Mouse (Mus musculus) cerebellum, postnatal 25 days (tissue): Measurements from ENCODE around the gene Kcnc3.

Experiments
- DNase-seq, 2 experiments: peaks; one replicate each; pipeline ENCODE4 v3.0.0; 2021; ENCODE audit warnings: mixed read lengths in 2 of 2

Kcnc3 gene

GRCm38 (mm10) chr7:44628402-44629034, 38.1 kb downstream of the Kcnc3 start:
- peak in 1 of 2 experiments; percentile 43 for DNase-seq

GRCm38 (mm10) chr7:44630437-44630836, 40.0 kb downstream of the Kcnc3 start:
- DNase-seq = no peak

- no peak for DNase-seq
Observed at GRCm38 (mm10) chr7:44632676-44633075, 42.2 kb downstream of the Kcnc3 start.

- peak; percentile 40 to 74 for DNase-seq
Observed at GRCm38 (mm10) chr7:44633407-44633806, 42.9 kb downstream of the Kcnc3 start.

GRCm38 (mm10) chr7:44636684-44637083, 46.2 kb downstream of the Kcnc3 start:
- no peak for DNase-seq

GRCm38 (mm10) chr7:44638663-44639062, 48.2 kb downstream of the Kcnc3 start:
- no peak for DNase-seq

GRCm38 (mm10) chr7:44640843-44641605, 50.6 kb downstream of the Kcnc3 start:
- DNase-seq = no peak

GRCm38 (mm10) chr7:44641887-44642286, 51.4 kb downstream of the Kcnc3 start:
- DNase-seq = peak; percentile 92 to 93

- peak in 1 of 2 experiments; percentile 54 for DNase-seq
Observed at GRCm38 (mm10) chr7:44645256-44645655, 54.8 kb downstream of the Kcnc3 start.

- peak; percentile 86 to 90 for DNase-seq
Observed at GRCm38 (mm10) chr7:44645951-44646350, 55.5 kb downstream of the Kcnc3 start.

GRCm38 (mm10) chr7:44647042-44647724, 56.7 kb downstream of the Kcnc3 start:
- peak; percentile 92 to 95 for DNase-seq

GRCm38 (mm10) chr7:44647729-44648128, 57.3 kb downstream of the Kcnc3 start:
- no peak for DNase-seq

GRCm38 (mm10) chr7:44649094-44649610, 58.7 kb downstream of the Kcnc3 start:
- no peak for DNase-seq

- DNase-seq = peak; percentile 82 to 90
Observed at GRCm38 (mm10) chr7:44649990-44650389, 59.5 kb downstream of the Kcnc3 start.

- no peak for DNase-seq
Observed at GRCm38 (mm10) chr7:44651416-44651815, 61.0 kb downstream of the Kcnc3 start.

- DNase-seq = peak; percentile 46 to 68
Observed at GRCm38 (mm10) chr7:44653773-44654172, 63.3 kb downstream of the Kcnc3 start.
